Mouse (Mus musculus) adrenal gland, postnatal 0 days (tissue): ENCODE results near the gene Slc25a30. TPM values are rescaled to one million over a fixed set of nuclear protein-coding genes. Genes with fewer than 3 reads are reported as not detected.

ENCODE experiments used
- polyA plus RNA-seq: library from polyadenylated mRNA; unstranded; fragments of >200 nt; fragmentation: Nextera tagmentation; extraction: Ambion mirVana; gene quantifications from 2 replicates; pipeline ENCODE4 v1.2.1, GENCODE M21; 2015

Slc25a30 gene
- 4.3 and 9.5 TPM in 2 replicates for polyA plus RNA-seq

GRCm38 (mm10) chr14:75786868-75787793 lies at the start of gene Slc25a30:
Gene Slc25a30 (minus strand): TSS chr14:75787037.

GRCm38 (mm10) chr14:75753991-75754817 lies 32.6 kb downstream of the Slc25a30 start, which contains the start of gene Cog3:
Gene Cog3 (minus strand): TSS chr14:75754517.

Other genes starting within 250 kb of the Slc25a30 start
- not detected in 2 replicates for gene Spert, start 193.9 kb downstream of the Slc25a30 start, polyA plus RNA-seq
- gene Erich6b, start 144.8 kb downstream of the Slc25a30 start, polyA plus RNA-seq, result not detected in 2 replicates
- gene Cog3, start 32.5 kb downstream of the Slc25a30 start, polyA plus RNA-seq, result 10.8 and 14.7 TPM in 2 replicates
- 1,358 and 1,698 TPM in 2 replicates for gene Tpt1, start 58.1 kb upstream of the Slc25a30 start, polyA plus RNA-seq
- 0.20 and 0.40 TPM in 2 replicates for gene Kctd4, start 168.0 kb upstream of the Slc25a30 start, polyA plus RNA-seq
- gene Gtf2f2, start 223.8 kb upstream of the Slc25a30 start, polyA plus RNA-seq, result 40.7 and 44.2 TPM in 2 replicates